Mouse (Mus musculus): ENCODE measurements around the gene Zpbp2. TPM values are rescaled to one million over a fixed set of nuclear protein-coding genes. Genes with fewer than 3 reads are reported as not detected.

Zpbp2 gene
- polyA plus RNA-seq, 1 experiment from 2014 or later: 0.37 TPM

GRCm38 (mm10) chr11:98586892-98587563, 36.1 kb downstream of the Zpbp2 start, which contains the start of gene Ormdl3:
Gene Ormdl3, minus strand, starts transcription at chr11:98587368.
- WGBS: under 1% methylated on average over 49 of the region's 49 CpGs

DNA sequence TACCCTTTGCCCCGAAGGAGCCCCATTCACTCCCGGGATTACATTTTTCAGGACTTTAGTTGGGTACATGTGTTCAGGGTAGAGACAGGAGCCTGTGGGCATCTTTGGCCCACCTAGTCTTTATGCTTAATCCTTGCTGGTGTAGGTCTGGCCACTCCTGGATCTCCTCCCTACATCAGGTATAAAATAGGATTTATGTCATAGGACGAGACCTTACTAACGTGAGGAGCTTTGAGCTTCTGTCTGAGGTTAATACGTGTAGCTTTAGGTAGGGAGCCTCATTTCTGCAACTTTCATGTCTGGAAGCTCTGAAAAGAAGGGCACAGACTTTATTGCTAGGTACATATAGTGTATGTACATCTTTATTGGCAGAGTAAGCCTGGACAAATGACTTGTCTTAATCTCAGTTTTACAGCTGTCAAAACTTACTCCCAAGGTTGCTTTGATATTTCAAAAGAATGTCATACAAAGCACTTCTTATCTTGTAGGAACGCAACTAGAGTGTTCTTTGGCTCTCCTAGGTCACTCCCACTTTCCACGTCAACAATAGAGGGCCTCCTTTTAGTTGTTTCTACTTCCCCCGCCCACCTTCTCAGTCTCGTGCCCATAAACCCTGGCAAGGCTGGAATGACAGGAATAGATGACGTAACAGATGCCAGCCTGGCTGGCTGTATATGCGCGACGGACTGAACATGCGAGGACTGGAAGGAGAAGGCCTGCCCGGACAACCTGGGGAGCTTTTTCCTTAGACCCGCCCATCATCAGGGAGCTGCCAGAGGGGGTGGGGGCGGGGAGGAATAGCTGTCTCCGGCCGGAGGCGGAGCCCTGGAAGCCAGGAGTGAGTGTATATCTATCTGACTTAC, 37.0 kb downstream of the Zpbp2 start:
- H3K27ac ChIP-seq: peak overlapping the region; percentile 93
- peaks cover 11% of the 10 kb centered on the region; the same call in 1 of the 2 replicates for H3K27me3 ChIP-seq (ENCODE audit: insufficient read depth, poor library complexity, severe bottlenecking)
- 6% methylated on average over 20 of the region's 20 CpGs for WGBS
- peak; percentile 58 for DNase-seq (ENCODE audit: low spot score)
- H3K4me3 ChIP-seq: peak overlapping the region; percentile 90
- no peaks in the 10 kb centered on the region for H3K9me3 ChIP-seq
- H3K4me1 ChIP-seq (replicated peaks): peaks cover 60% of the 10 kb centered on the region
- H3K36me3 ChIP-seq: peaks cover 14% of the 10 kb centered on the region

More at GRCm38 (mm10) chr11:98586892-98587563, 36.1 kb downstream of the Zpbp2 start, which contains the start of gene Ormdl3:
- Histone ChIP-seq H3K36me3 (peaks cover 23% of the 10 kb centered on the region), H3K4me1 (replicated peaks) (peaks cover 58% of the 10 kb centered on the region), H3K9me3 (no peaks in the 10 kb centered on the region), H3K27ac (peak within 1 kb of the TSS; percentile 93), H3K4me3 (peak within 1 kb of the TSS; percentile 90), H3K27me3 (ENCODE audit: insufficient read depth, poor library complexity, severe bottlenecking) (peaks cover 9% of the 10 kb centered on the region; the same call in 1 of the 2 replicates)
- DNase-seq (ENCODE audit: low spot score): peak; percentile 99

- DNase-seq (ENCODE audit: low spot score): no peak
- Histone ChIP-seq H3K36me3 (peaks cover 5% of the 10 kb centered on the region), H3K27me3 (ENCODE audit: insufficient read depth, poor library complexity, severe bottlenecking) (peaks cover 11% of the 10 kb centered on the region; the same call in 1 of the 2 replicates), H3K27ac (no peak overlapping the region; the same call in 1 of the 2 replicates), H3K4me3 (no peak overlapping the region), H3K9me3 (no peaks in the 10 kb centered on the region), H3K4me1 (replicated peaks) (peaks cover 60% of the 10 kb centered on the region)
- WGBS: 73% methylated on average over 6 of the region's 6 CpGs
Observed at GRCm38 (mm10) chr11:98588833-98589281, 38.0 kb downstream of the Zpbp2 start.

DNA sequence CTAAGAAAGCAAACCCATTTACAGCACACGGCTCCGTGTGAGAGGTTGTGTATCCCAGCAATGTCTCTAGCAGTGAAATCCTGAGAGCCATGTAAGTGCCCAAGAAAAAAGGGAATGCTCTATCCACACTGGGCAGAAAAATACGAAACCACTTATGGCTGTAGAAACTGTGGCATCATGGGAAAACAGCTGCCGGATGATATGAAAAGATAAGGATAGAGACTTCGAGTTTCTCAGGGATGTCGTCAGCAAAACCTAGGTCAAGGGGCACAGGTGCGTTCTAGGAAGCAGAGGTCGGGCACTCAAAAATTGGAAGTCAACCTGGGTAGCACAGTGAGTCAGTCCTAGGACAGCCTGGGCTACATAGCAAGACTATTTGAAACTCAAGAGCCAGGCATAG, 38.4 kb downstream of the Zpbp2 start:
- no peaks in the 10 kb centered on the region for H3K9me3 ChIP-seq
- WGBS: 85% methylated on average over 8 of the region's 8 CpGs
- peaks cover under 1% of the 10 kb centered on the region; the same call in 1 of the 2 replicates for H3K36me3 ChIP-seq
- no peak overlapping the region for H3K4me3 ChIP-seq
- H3K27ac ChIP-seq: no peak overlapping the region
- peaks cover 11% of the 10 kb centered on the region; the same call in 1 of the 2 replicates for H3K27me3 ChIP-seq (ENCODE audit: insufficient read depth, poor library complexity, severe bottlenecking)
- no peak for DNase-seq (ENCODE audit: low spot score)
- H3K4me1 ChIP-seq (replicated peaks): peaks cover 60% of the 10 kb centered on the region

DNA sequence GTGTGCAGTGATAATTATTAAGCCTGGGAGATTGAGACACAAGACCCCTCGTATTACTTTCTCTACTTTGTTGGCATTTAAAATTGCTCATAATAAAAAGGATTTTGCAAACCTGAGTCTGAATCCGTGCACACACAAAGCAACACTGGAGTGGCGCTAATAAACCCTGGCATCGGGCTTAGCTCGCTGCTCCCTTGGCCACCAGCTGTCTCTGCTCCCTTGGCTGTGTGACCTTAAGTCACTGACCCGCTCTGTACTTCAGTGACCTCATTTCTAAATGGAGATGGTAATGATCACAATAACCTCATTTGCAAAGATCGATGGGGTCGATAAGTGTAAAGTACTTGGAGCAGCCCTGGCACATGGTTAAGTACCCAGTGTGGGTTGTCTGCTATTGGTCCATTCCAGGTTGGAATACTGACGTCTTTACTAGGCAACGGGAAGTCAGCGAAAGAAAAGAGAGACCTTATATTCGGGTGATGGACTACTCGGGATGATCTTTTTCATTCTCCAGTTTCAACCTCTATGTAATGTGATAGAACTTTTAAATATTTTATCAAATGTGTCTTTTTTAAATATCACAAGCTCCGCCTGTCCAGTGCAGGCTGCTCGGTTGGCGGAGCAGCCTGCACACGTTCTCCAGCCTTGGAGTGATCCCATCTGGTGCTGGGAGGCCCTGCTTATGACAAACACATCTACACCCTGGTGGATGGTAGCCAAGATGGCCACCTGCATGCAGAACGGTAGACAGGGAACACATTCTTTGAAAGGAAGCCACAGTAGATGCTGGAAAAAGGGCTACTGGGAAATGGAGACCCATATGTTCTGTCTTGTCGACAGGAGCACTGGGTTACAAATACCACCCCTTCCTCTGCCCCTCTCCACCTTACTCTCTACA, 39.9 kb downstream of the Zpbp2 start:
- WGBS: 76% methylated on average over 19 of the region's 19 CpGs
- Histone ChIP-seq H3K4me1 (replicated peaks) (peaks cover 45% of the 10 kb centered on the region), H3K27ac (no peak overlapping the region), H3K4me3 (no peak overlapping the region), H3K27me3 (ENCODE audit: insufficient read depth, poor library complexity, severe bottlenecking) (peaks cover 13% of the 10 kb centered on the region; the same call in 1 of the 2 replicates), H3K9me3 (no peaks in the 10 kb centered on the region), H3K36me3 (no peaks in the 10 kb centered on the region)
- DNase-seq (ENCODE audit: low spot score): no peak

GRCm38 (mm10) chr11:98595021-98595420, 44.1 kb downstream of the Zpbp2 start:
- peaks cover 21% of the 10 kb centered on the region; the same call in 1 of the 2 replicates for H3K4me1 ChIP-seq (replicated peaks)
- WGBS: 82% methylated on average over 6 of the region's 6 CpGs
- peaks cover 37% of the 10 kb centered on the region for H3K27me3 ChIP-seq (ENCODE audit: insufficient read depth, poor library complexity, severe bottlenecking)
- H3K36me3 ChIP-seq: no peaks in the 10 kb centered on the region
- no peaks in the 10 kb centered on the region for H3K9me3 ChIP-seq
- no peak overlapping the region for H3K27ac ChIP-seq
- H3K4me3 ChIP-seq: no peak overlapping the region
- no peak for DNase-seq (ENCODE audit: low spot score)

DNA sequence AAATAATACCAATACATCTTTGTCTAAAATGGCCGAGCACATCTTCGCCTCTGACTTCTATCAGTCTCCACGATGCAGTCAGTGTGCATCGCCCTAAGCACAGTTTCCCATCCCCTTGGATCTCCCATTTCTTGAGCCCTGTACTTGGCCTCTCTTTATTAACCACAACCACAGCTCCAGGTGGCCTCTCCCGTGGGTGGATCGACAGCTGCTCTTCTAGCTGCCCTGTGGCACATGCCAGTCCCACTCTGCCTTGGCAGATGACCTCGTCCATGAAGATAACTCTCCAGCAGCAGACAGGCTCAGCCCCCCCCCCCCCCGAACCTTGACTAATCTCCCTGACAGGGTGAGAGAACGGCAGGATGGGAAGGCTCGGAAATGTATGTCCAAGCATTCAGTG, 44.6 kb downstream of the Zpbp2 start:
- no peak overlapping the region for H3K27ac ChIP-seq
- H3K36me3 ChIP-seq: no peaks in the 10 kb centered on the region
- WGBS: 82% methylated on average over 10 of the region's 10 CpGs
- peaks cover 20% of the 10 kb centered on the region; the same call in 1 of the 2 replicates for H3K4me1 ChIP-seq (replicated peaks)
- no peak for DNase-seq (ENCODE audit: low spot score)
- no peaks in the 10 kb centered on the region for H3K9me3 ChIP-seq
- no peak overlapping the region for H3K4me3 ChIP-seq
- peaks cover 42% of the 10 kb centered on the region for H3K27me3 ChIP-seq (ENCODE audit: insufficient read depth, poor library complexity, severe bottlenecking)

DNA sequence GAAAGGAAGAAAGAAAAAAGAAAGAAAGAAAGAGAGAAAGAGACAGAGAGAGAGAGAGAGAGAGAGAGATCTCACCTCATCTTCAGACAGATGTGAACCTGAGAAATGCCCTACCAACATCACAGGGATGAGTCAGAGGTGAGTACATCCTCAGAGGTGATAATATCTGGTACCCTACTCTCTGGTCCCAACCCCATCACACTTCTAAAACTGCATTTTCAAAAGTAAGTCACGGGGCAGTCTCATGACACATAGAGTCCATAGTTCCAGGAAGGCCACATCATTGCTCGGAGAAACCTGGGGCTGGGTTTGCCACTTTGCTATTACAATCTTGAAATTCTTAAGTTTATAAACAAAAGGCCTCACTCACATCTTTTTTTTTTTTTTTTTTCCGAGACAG, 45.1 kb downstream of the Zpbp2 start:
- peaks cover 17% of the 10 kb centered on the region; the same call in 1 of the 2 replicates for H3K4me1 ChIP-seq (replicated peaks)
- WGBS: 95% methylated on average over 3 of the region's 3 CpGs
- H3K27ac ChIP-seq: no peak overlapping the region
- DNase-seq (ENCODE audit: low spot score): no peak
- no peaks in the 10 kb centered on the region for H3K36me3 ChIP-seq
- H3K27me3 ChIP-seq (ENCODE audit: insufficient read depth, poor library complexity, severe bottlenecking): peaks cover 47% of the 10 kb centered on the region
- H3K9me3 ChIP-seq: no peaks in the 10 kb centered on the region
- no peak overlapping the region for H3K4me3 ChIP-seq

DNA sequence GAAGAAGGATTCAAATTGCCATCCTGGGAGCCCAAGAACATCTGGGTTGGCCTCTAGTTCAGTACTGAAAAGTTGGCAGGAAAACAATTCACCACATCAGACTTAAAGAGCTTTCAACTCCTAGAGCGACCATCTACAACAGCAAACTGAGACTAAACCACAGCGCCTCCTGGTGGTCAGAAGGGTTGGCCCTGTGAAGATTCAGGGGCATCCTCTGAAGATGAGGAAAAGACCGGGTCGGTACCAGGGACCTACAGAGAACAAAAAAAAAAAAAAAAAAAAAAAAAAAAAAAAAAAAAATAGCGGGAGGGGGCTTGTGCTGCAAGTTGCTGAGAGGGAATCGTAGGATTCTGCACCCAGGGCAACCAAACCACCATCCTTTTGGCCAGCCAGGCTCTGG, 46.5 kb downstream of the Zpbp2 start:
- Histone ChIP-seq H3K27ac (no peak overlapping the region; the same call in 1 of the 2 replicates), H3K27me3 (ENCODE audit: insufficient read depth, poor library complexity, severe bottlenecking) (peaks cover 49% of the 10 kb centered on the region), H3K36me3 (no peaks in the 10 kb centered on the region), H3K4me3 (no peak overlapping the region), H3K9me3 (no peaks in the 10 kb centered on the region), H3K4me1 (replicated peaks) (peaks cover 20% of the 10 kb centered on the region)
- peak; percentile 63 for DNase-seq (ENCODE audit: low spot score)
- 36% methylated on average over 6 of the region's 6 CpGs for WGBS

- Histone ChIP-seq H3K36me3 (no peaks in the 10 kb centered on the region), H3K4me1 (replicated peaks) (peaks cover 19% of the 10 kb centered on the region), H3K4me3 (no peak within 1 kb of the TSS), H3K9me3 (no peaks in the 10 kb centered on the region), H3K27ac (no peak within 1 kb of the TSS; the same call in 1 of the 2 replicates), H3K27me3 (ENCODE audit: insufficient read depth, poor library complexity, severe bottlenecking) (peaks cover 49% of the 10 kb centered on the region)
- no peak for DNase-seq (ENCODE audit: low spot score)
- 82% methylated on average over 8 of the region's 8 CpGs for WGBS
Observed at GRCm38 (mm10) chr11:98597991-98598390, 47.1 kb downstream of the Zpbp2 start, which contains the start of gene Lrrc3c. Gene Lrrc3c, plus strand, starts transcription at chr11:98598291.

DNA sequence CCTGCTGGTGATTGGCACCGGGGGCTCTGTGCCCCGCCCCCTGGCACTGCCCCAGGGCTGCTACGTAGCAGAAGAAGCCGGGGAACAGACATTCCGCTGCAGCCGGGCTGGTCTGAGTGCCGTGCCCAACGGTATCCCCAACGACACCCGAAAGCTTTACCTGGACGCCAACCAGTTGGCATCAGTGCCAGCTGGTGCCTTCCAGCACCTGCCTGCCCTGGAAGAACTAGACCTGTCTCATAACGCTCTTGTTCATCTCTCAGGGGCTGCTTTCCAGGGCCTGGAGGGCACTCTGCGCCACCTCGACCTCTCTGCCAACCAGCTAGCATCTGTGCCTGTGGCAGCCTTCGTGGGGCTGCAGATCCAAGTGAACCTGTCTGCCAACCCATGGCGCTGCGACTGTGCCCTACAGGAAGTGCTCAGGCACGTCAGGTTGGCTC, 48.0 kb downstream of the Zpbp2 start:
- WGBS: 66% methylated on average over 18 of the region's 18 CpGs
- DNase-seq (ENCODE audit: low spot score): no peak
- no peak overlapping the region for H3K27ac ChIP-seq
- no peaks in the 10 kb centered on the region for H3K36me3 ChIP-seq
- H3K4me1 ChIP-seq (replicated peaks): peaks cover 19% of the 10 kb centered on the region
- peaks cover 49% of the 10 kb centered on the region for H3K27me3 ChIP-seq (ENCODE audit: insufficient read depth, poor library complexity, severe bottlenecking)
- H3K4me3 ChIP-seq: no peak overlapping the region
- no peaks in the 10 kb centered on the region for H3K9me3 ChIP-seq

GRCm38 (mm10) chr11:98599291-98599690, 48.4 kb downstream of the Zpbp2 start:
- DNase-seq (ENCODE audit: low spot score): no peak
- Histone ChIP-seq H3K27me3 (ENCODE audit: insufficient read depth, poor library complexity, severe bottlenecking) (peaks cover 49% of the 10 kb centered on the region), H3K4me1 (replicated peaks) (peaks cover 19% of the 10 kb centered on the region), H3K9me3 (no peaks in the 10 kb centered on the region), H3K4me3 (no peak overlapping the region), H3K27ac (no peak overlapping the region), H3K36me3 (no peaks in the 10 kb centered on the region)
- 31% methylated on average over 18 of the region's 18 CpGs for WGBS

All from hindbrain, embryonic 10.5 days (tissue).